Comparison of ENCODE assay signal across 7 mouse cellular contexts in the genomic region with DNA sequence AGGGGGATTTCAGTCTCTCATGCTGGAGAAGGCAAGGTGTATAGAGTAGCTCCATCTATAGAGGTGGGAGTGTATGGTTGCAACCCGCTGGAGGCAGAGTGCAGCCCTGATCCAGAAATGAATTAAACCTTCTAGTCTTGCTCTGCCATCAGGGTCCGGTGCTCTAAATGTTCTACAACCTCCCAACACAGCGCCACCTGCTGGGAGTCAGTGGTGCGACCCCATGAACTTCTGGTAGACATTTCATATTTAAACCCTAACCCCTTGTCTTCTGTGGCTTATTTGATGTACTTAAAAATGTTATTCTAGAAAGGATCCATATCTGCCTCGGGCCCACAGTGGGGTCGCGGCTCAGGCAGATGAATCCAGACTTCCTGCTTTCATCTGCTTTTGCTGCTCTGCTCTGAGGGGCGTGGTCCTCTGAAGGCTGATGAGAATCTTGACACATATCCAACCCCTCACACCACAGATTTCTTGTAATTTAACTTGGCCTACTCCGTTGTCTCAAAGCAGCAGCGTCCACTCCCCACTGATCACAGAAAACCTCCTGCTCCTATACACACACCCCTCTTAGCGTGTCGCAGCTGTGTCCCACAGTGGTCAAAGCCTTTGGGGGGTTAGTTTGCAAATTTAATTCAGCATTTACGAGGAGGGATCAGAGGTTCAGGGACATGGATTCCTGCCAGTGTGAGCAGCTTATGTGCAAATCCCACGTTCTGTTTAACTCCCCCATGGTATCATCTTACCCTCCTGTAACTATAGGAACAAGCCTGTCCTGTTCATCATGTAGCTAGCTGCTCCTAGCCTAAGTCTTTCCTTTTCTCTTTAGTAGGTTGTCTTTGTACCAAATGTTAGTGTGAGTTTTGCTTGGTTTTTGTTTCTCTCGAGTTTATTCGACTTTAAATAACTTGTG.
DNase-seq lines count a peak whose midpoint lies in the region.

No protein-coding gene starts in this region.

- DNase-seq in kidney, adult 18-20 months, result peak; percentile 31
- no peak for DNase-seq in kidney, adult 11 months
- peak; percentile 46 for DNase-seq in MN1 (ENCODE audit: low spot score)
- peak; percentile 16 to 20 for DNase-seq in cerebellum, postnatal 36 days
- peak; percentile 49 for DNase-seq in lung, postnatal 10 days
- DNase-seq in thymus, postnatal 25 days, result peak; percentile 35
- no peak for DNase-seq in Muller cell, postnatal 12 days (ENCODE audit: inconsistent ontology term)

Comparison
In these comparisons a context has a peak if more than half of its experiments do, and no peak if none do; other contexts are left out.
1. DNase-seq: peak in kidney, adult 18-20 months (single experiment), MN1 (single experiment), cerebellum, postnatal 36 days (2 of 2), lung, postnatal 10 days (single experiment) and thymus, postnatal 25 days (single experiment); none in kidney, adult 11 months (single experiment) and Muller cell, postnatal 12 days (single experiment).